12 mouse cellular contexts compared by ENCODE assay signal in the genomic region with DNA sequence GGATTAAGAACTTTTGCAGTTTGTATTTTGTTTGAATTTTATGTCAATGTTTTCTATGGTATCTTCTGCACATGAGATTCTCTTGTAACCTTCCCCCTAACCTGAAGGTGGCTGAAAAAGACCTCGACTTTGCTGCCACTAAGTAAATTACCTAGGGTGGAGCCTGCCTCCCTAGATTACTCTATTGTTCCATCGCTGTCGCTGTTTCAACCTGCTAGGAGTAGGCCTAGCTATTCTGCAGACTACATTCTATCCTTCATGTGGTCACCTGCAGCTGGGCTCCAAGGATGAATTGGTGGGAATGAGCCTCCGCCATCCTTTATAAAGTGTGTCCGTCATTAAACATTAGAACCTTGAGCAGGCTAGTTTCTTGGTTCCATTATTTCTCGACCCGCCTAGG.
"Had no signal": no experiment of that assay in that cellular context is flagged by ENCODE, and none has a peak within 500 bp of the region (broad histone marks: within the 10 kb centered on the region; RNA-seq: fewer than 3 reads in every experiment).

No protein-coding gene starts in this region.

- H3K27me3 ChIP-seq: lung, embryonic 15.5 days; megakaryocyte, embryonic 14.5 days; midbrain, embryonic 13.5 days; midbrain, embryonic 15.5 days; neural tube, embryonic 12.5 days; stomach, embryonic 15.5 days had no signal

- H3K36me3 ChIP-seq: lung, embryonic 15.5 days; midbrain, embryonic 13.5 days; midbrain, embryonic 15.5 days; neural tube, embryonic 12.5 days; stomach, embryonic 15.5 days had no signal

- H3K9me3 ChIP-seq: lung, embryonic 15.5 days; midbrain, embryonic 13.5 days; midbrain, embryonic 15.5 days; neural tube, embryonic 12.5 days; stomach, embryonic 15.5 days had no signal

- H3K4me3 ChIP-seq: lung, embryonic 15.5 days; megakaryocyte, embryonic 14.5 days; midbrain, embryonic 13.5 days; midbrain, embryonic 15.5 days; neural tube, embryonic 12.5 days; stomach, embryonic 15.5 days had no signal

- DNase-seq: lung, adult 2 months; lung, postnatal 14 days; lung, postnatal 36 days; right cerebral cortex, postnatal 14 days; thymus, adult 2 months; thymus, postnatal 25 days had no signal

- H3K4me1 ChIP-seq: lung, embryonic 15.5 days; megakaryocyte, embryonic 14.5 days; midbrain, embryonic 13.5 days; midbrain, embryonic 15.5 days; neural tube, embryonic 12.5 days; stomach, embryonic 15.5 days had no signal
